Mouse (Mus musculus) limb, embryonic 13.5 days (tissue): ENCODE measurements at regions not wholly inside any gene's neighbourhood (a gene's known extent, or its start where the extent isn't known, plus 50 kb on each side); places are given as distances from the start of the nearest gene placed in this dataset.

Experiments
- ATAC-seq: fragments of 200-750 bp; cut with Nextera tagmentation; 2 replicates; pipeline ENCODE4 v1.8.0; 2017; ENCODE audit warnings: low read depth, moderate number of reproducible peaks, moderate TSS enrichment; ENCODE audit not compliant: low FRiP score
- H3K27ac ChIP-seq: fragments of 300-500 bp; sonication (generic); 2 replicates; pipeline ENCODE4 v1.5.1; 2015; ENCODE audit warnings: inconsistent platforms, mild to moderate bottlenecking, moderate library complexity
- H3K27me3 ChIP-seq: fragments of 300-500 bp; sonication (generic); 2 replicates; pipeline ENCODE4 v1.6.1; 2015; ENCODE audit warnings: mild to moderate bottlenecking, inconsistent platforms
- H3K36me3 ChIP-seq: fragments of 300-500 bp; sonication (generic); 2 replicates; pipeline ENCODE4 v1.6.1; 2015; ENCODE audit warnings: inconsistent platforms, mild to moderate bottlenecking, moderate library complexity
- H3K4me1 ChIP-seq: fragments of 300-500 bp; sonication (generic); 2 replicates; pipeline ENCODE4 v1.6.1; 2015; ENCODE audit warnings: inconsistent platforms
- H3K4me2 ChIP-seq: fragments of 300-500 bp; sonication (generic); replicated peaks from 2 replicates; pipeline ENCODE4 v1.6.1; 2015; ENCODE audit warnings: inconsistent platforms, mild to moderate bottlenecking, moderate library complexity
- H3K4me3 ChIP-seq: fragments of 300-500 bp; sonication (generic); 2 replicates; pipeline ENCODE4 v1.5.1; 2015; ENCODE audit warnings: moderate library complexity, mild to moderate bottlenecking, inconsistent platforms
- H3K9ac ChIP-seq: fragments of 300-500 bp; sonication (generic); 2 replicates; pipeline ENCODE4 v1.6.1; 2015; ENCODE audit warnings: mild to moderate bottlenecking, inconsistent platforms
- H3K9me3 ChIP-seq: fragments of 300-500 bp; sonication (generic); 2 replicates; pipeline ENCODE4 v1.6.1; 2016; ENCODE audit warnings: inconsistent platforms
- WGBS: fragments of 180-500 bp; shearing (Covaris S2); methylation state at CpG from one replicate; pipeline ENCODE4 v1.1.7; 2015; 5-methylcytosine and 5-hydroxymethylcytosine counted together

- WGBS, result 39% methylated on average over 1 of the region's 1 CpGs
Observed at GRCm38 (mm10) chr16:66579551-66579950, 764.5 kb downstream of the Vgll3 start.

DNA sequence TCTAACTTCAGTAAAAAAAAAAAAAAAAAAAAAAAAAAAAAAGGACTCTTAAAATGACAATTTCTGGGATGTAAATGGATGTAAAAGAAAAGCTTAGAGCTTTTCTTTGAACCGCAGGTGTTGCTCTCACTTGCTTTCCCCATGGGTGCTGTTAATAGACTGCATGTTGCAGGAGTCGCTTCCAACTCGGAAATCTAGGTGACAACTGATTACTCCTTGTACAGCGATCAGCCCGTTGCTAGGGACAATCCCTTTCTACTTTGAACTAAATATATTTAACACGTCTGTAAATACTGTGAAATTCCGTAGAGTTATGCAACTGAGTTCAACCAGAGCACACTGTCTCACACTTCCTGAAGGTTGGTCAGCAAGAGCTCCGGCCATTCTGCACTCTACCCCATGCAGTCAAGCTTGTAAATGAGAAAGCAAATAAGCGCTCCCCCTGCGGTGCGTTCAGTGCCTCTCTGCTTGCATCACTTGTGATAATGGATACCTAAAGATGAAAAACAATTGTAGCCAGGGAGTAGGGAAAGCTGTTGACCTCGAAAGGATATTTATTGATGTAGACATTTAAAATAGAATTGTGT is 770.7 kb downstream of the Vgll3 start:
- WGBS, result 8% methylated on average over 12 of the region's 12 CpGs

More at GRCm38 (mm10) chr16:66579551-66579950, 764.5 kb downstream of the Vgll3 start:
- Histone ChIP-seq H3K27ac (no peak overlapping the region), H3K9me3 (no peaks in the 10 kb centered on the region), H3K4me3 (no peak overlapping the region), H3K4me2 (no peak overlapping the region), H3K36me3 (no peaks in the 10 kb centered on the region), H3K4me1 (no peaks in the 10 kb centered on the region), H3K27me3 (no peaks in the 10 kb centered on the region), H3K9ac (no peak overlapping the region)
- ATAC-seq, result no peak

GRCm38 (mm10) chr16:66602211-66602610 is 787.2 kb downstream of the Vgll3 start:
- Histone ChIP-seq H3K9ac (no peak overlapping the region), H3K4me2 (no peak overlapping the region), H3K27ac (no peak overlapping the region), H3K27me3 (no peaks in the 10 kb centered on the region), H3K4me1 (no peaks in the 10 kb centered on the region), H3K4me3 (no peak overlapping the region), H3K9me3 (no peaks in the 10 kb centered on the region), H3K36me3 (no peaks in the 10 kb centered on the region)
- ATAC-seq, result no peak
- 74% methylated on average over 2 of the region's 2 CpGs for WGBS

More for the DNA sequence above, 770.7 kb downstream of the Vgll3 start:
- Histone ChIP-seq H3K4me1 (no peaks in the 10 kb centered on the region), H3K27me3 (no peaks in the 10 kb centered on the region), H3K4me3 (peak overlapping the region; percentile 3; the same call in 1 of the 2 replicates), H3K36me3 (no peaks in the 10 kb centered on the region), H3K27ac (no peak overlapping the region), H3K4me2 (peak overlapping the region; percentile 48), H3K9ac (no peak overlapping the region), H3K9me3 (no peaks in the 10 kb centered on the region)
- peak; percentile 64; the same call in 1 of the 2 replicates for ATAC-seq

DNA sequence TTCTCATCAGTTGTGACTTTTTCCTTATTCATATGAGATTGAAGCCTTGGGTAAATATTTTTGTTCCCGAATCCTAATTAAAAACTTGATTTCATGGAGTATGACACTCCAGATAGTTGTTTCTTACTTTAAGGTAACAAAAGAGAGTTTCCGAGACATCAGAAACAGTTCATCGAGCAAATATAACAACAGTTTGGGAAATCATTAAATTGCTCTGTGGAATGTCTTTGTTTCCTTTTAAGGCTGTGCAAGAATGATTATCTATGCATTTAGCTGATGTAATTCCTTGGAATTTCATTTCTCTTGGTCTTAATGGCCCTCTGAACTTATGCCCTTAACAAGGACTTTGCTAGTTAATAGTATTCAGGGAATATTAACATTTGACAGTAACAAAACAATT is 787.6 kb downstream of the Vgll3 start:
- Histone ChIP-seq H3K27me3 (no peaks in the 10 kb centered on the region), H3K27ac (no peak overlapping the region), H3K4me3 (no peak overlapping the region), H3K36me3 (no peaks in the 10 kb centered on the region), H3K9ac (no peak overlapping the region), H3K4me1 (no peaks in the 10 kb centered on the region), H3K9me3 (no peaks in the 10 kb centered on the region), H3K4me2 (no peak overlapping the region)
- 86% methylated on average over 3 of the region's 3 CpGs for WGBS
- ATAC-seq, result no peak

- H3K27ac ChIP-seq, result no peak overlapping the region
- no peaks in the 10 kb centered on the region for H3K27me3 ChIP-seq
- H3K9ac ChIP-seq, result no peak overlapping the region
- no peak overlapping the region for H3K4me3 ChIP-seq
- 63% methylated on average over 6 of the region's 6 CpGs for WGBS
- no peaks in the 10 kb centered on the region for H3K9me3 ChIP-seq
- no peak overlapping the region for H3K4me2 ChIP-seq
- no peak for ATAC-seq
- H3K36me3 ChIP-seq, result no peaks in the 10 kb centered on the region
- H3K4me1 ChIP-seq, result no peaks in the 10 kb centered on the region
Observed at GRCm38 (mm10) chr16:66603825-66604224, 788.8 kb downstream of the Vgll3 start.
